Mouse (Mus musculus) cerebellum, adult 2 months (tissue): ENCODE measurements around the gene Cdk6.

ENCODE experiments used
- CTCF ChIP-seq: fragments of 200-500 bp; IDR thresholded peaks from 2 replicates; pipeline ENCODE4 v1.5.1; 2011; ENCODE audit warnings: low read depth, mild to moderate bottlenecking, control low read depth, low read length, moderate library complexity, borderline replicate concordance; ENCODE audit not compliant: insufficient read depth
- POLR2A ChIP-seq: fragments of 200-500 bp; IDR thresholded peaks from 2 replicates; pipeline ENCODE4 v1.6.1; 2011; ENCODE audit warnings: low read length, control low read depth, borderline replicate concordance; ENCODE audit not compliant: insufficient read depth

- TF ChIP-seq CTCF (no peak), POLR2A (no peak)
These were observed 185.9 kb downstream of the Cdk6 start for GRCm38 (mm10) chr5:3527041-3527691.
